In the genomic region with DNA sequence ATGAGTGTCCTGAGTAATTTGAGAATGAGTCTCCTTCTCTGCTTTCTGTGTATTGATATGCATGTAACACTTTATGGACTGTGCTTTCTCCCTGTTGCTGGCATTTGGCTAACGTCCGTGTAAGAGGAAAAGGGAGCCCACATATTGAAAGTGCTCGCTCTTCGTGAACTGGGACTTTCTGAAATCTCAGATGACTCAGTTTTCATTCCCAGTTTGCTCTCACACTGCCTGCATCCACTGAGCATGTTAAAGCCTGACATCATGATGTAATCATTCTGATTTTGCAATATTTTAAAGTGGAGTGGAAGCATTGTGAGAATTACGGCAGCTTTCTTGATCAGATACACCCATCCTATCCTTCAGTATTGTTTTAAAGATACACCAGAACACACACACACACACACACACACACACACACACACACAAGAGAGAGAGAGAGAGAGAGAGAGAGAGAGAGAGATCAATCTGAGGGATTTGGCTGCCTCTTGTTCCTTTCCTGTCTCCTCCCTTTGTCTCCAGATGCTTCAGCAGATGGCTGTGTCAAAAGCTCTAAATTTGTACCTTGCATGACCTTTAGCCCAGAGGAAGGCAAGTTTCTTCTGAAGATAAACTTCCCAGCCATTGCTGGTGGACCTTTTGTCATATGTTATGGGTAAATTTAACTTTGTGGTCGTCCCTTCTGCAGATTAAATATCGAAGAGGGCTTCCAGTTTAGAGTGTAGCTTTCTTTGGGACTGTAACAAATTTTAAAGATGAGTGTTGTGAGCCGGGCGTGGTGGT, we compare ENCODE assay signal across 13 mouse cellular contexts.
A peak's percentile ranks its signal among the peaks of the same experiment; 100 is the strongest.
DNase-seq lines count a peak whose midpoint lies in the region; ATAC-seq and TF ChIP-seq lines count a peak whose summit lies in the region.
"Had no signal": no experiment of that assay in that cellular context is flagged by ENCODE, and none has a peak within 500 bp of the region (broad histone marks: within the 10 kb centered on the region; RNA-seq: fewer than 3 reads in every experiment).

No protein-coding gene starts in this region.

- POLR2A ChIA-PET in Patski (lab: Charles Lee), result interaction anchor here (0.7 kb wide), 1 partner anchor 79 kb away, joined by 3 read pairs; no protein-coding TSS in a partner anchor

- TF ChIP-seq CTCF in left cerebral cortex, adult 2 months (IDR thresholded peaks at IDR 0.05), result no peak
- no peak for TF ChIP-seq CTCF in Patski (IDR thresholded peaks at IDR 0.05)

- intact Hi-C loops in left cerebral cortex, adult 2 months (cut with DNase I), result no loop called here
- intact Hi-C loops in left cerebral cortex, postnatal 14 days (cut with DNase I), result no loop called here

- peak overlapping the region; percentile 63 for H3K27ac ChIP-seq in left cerebral cortex, adult 2 months
- H3K27ac ChIP-seq: embryonic facial prominence, embryonic 12.5 days; heart, embryonic 15.5 days; limb, embryonic 15.5 days; neural tube, embryonic 12.5 days had no signal

- DNase-seq in embryo, embryonic 10 days (ENCODE audit: low spot score), result peak; percentile 48
- no peak for DNase-seq in embryo, embryonic 9.5 days (ENCODE audit: extremely low spot score)
- no peak for DNase-seq in left cerebral cortex, adult 2 months (ENCODE audit: extremely low spot score in 1 of 2, low spot score in 2 of 2)
- no peak for DNase-seq in left cerebral cortex, postnatal 14 days (ENCODE audit: low spot score in 2 of 2)
- no peak for DNase-seq in Patski (ENCODE audit: low read depth, low spot score)
- DNase-seq in lung, postnatal 25 days (ENCODE audit: low spot score), result peak; percentile 33
- no peak for DNase-seq in right cerebral cortex, postnatal 36 days (ENCODE audit: low spot score in 2 of 2)
- DNase-seq in adrenal gland, postnatal 4 days (ENCODE audit: low spot score in 2 of 2), result no peak

- ATAC-seq in Patski, result peak; percentile 54
- ATAC-seq: CD4-positive, CD25-positive, alpha-beta regulatory T cell, adult 4 months had no signal

- CTCF ChIA-PET in Patski (lab: Charles Lee), result interaction anchor here (0.9 to 1.2 kb wide), 2 partner anchors 22 to 63 kb away, joined by 3 to 4 read pairs; no protein-coding TSS in a partner anchor

- in situ Hi-C loops in Patski (cut with MboI; ENCODE audit: low pct_unique_long_range_greater_than_20kb), result no loop called here

- H3K4me3 ChIP-seq in left cerebral cortex, adult 2 months, result no peak overlapping the region
- H3K4me3 ChIP-seq: embryonic facial prominence, embryonic 12.5 days; heart, embryonic 15.5 days; limb, embryonic 15.5 days; neural tube, embryonic 12.5 days had no signal

- H3K27me3 ChIP-seq in Patski, result no peaks in the 10 kb centered on the region
- H3K27me3 ChIP-seq: embryonic facial prominence, embryonic 12.5 days; heart, embryonic 15.5 days; limb, embryonic 15.5 days; neural tube, embryonic 12.5 days had no signal

Comparison
In these comparisons a context has a peak if more than half of its experiments do, and no peak if none do; other contexts are left out.
1. DNase-seq: peak in embryo, embryonic 10 days (single experiment) and lung, postnatal 25 days (single experiment); none in embryo, embryonic 9.5 days (single experiment), left cerebral cortex, adult 2 months (0 of 2), left cerebral cortex, postnatal 14 days (0 of 2), Patski (single experiment), right cerebral cortex, postnatal 36 days (0 of 2) and adrenal gland, postnatal 4 days (0 of 2).